Mouse (Mus musculus) midbrain, postnatal 0 days (tissue): Measurements from ENCODE around the gene Krtap28-13. TPM values are rescaled to one million over a fixed set of nuclear protein-coding genes. Genes with fewer than 3 reads are reported as not detected.

ENCODE experiments used
- ATAC-seq: fragments of 200-750 bp; cut with Nextera tagmentation; 2 replicates; pipeline ENCODE4 v1.8.0; 2017; ENCODE audit warnings: moderate number of reproducible peaks, mild to moderate bottlenecking, moderate TSS enrichment, moderate library complexity; ENCODE audit not compliant: low FRiP score
- DNase-seq: peaks from one replicate; pipeline ENCODE4 v3.0.0-alpha.2; 2015; ENCODE audit warnings: low spot score
- H3K27ac ChIP-seq: fragments of 300-500 bp; sonication (generic); 2 replicates; pipeline ENCODE4 v1.5.1; 2014; ENCODE audit warnings: low read depth, mild to moderate bottlenecking, low read length, mixed read lengths
- H3K27me3 ChIP-seq: fragments of 300-500 bp; sonication (generic); 2 replicates; pipeline ENCODE4 v1.6.1; 2014; ENCODE audit warnings: low read length, control low read depth, mixed read lengths; ENCODE audit not compliant: insufficient read depth
- H3K36me3 ChIP-seq: fragments of 300-500 bp; sonication (generic); 2 replicates; pipeline ENCODE4 v1.6.1; 2014; ENCODE audit warnings: low read length, control low read depth, mixed read lengths; ENCODE audit not compliant: insufficient read depth
- H3K4me1 ChIP-seq: fragments of 300-500 bp; sonication (generic); 2 replicates; pipeline ENCODE4 v1.6.1; 2014; ENCODE audit warnings: mild to moderate bottlenecking, control low read depth, antibody characterized with exemption, low read length, mixed read lengths; ENCODE audit not compliant: insufficient read depth
- H3K4me2 ChIP-seq: fragments of 300-500 bp; sonication (generic); 2 replicates; pipeline ENCODE4 v1.6.1; 2014; ENCODE audit warnings: low read depth, mild to moderate bottlenecking, low read length, mixed read lengths; ENCODE audit not compliant: poor library complexity, severe bottlenecking
- H3K4me3 ChIP-seq: fragments of 300-500 bp; sonication (generic); 2 replicates; pipeline ENCODE4 v1.5.1; 2014; ENCODE audit warnings: low read depth, mild to moderate bottlenecking, low read length, moderate library complexity
- H3K9ac ChIP-seq: fragments of 300-500 bp; sonication (generic); replicated peaks from 2 replicates; pipeline ENCODE4 v1.6.1; 2014; ENCODE audit warnings: mild to moderate bottlenecking, low read length, moderate library complexity, mixed read lengths; ENCODE audit not compliant: poor library complexity, severe bottlenecking
- H3K9me3 ChIP-seq: fragments of 300-500 bp; sonication (generic); 2 replicates; pipeline ENCODE4 v1.6.1; 2016; ENCODE audit warnings: low read length, control low read depth
- CTCF ChIP-seq: IDR thresholded peaks from 2 replicates; pipeline ENCODE4 v1.5.1; 2016; ENCODE audit warnings: antibody characterized with exemption, mild to moderate bottlenecking
- WGBS: fragments of 180-500 bp; shearing (Covaris S2); extraction: QIAGEN DNeasy Blood & Tissue Kit; methylation state at CpG from one replicate; pipeline ENCODE4 v1.1.7; 2014; 5-methylcytosine and 5-hydroxymethylcytosine counted together
- polyA plus RNA-seq: library from polyadenylated mRNA; unstranded; fragments of >200 nt; fragmentation: Nextera tagmentation; extraction: Ambion mirVana; gene quantifications from 2 replicates; pipeline ENCODE4 v1.2.1, GENCODE M21; 2015
- total RNA-seq: library from RNA; depleted of rRNA; stranded (reverse); fragments of >200 nt; gene quantifications from 2 replicates; pipeline ENCODE4 v1.2.3, GENCODE M21; 2014

Gene Krtap28-13
- total and polyA plus RNA-seq, 2 experiments from 2014 or later, result not detected

DNA sequence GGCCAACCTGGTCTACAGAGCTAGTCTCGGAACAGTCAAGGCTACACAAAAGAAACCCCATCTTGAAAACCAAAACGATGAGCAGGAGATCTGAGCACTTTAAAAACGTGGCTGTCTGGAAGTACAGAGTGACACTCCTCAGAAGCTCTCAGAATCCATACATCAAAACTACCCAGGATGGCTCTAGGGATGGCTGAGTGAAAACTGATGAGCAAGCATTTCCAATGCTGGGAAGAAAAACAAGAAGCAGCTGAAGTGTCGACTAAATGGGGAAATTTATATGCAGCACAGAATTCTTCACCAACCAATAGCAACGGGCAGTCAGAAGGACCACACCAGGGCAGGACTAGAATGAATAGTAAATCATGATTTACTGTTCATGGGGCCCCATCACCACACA is 26.2 kb upstream of the Krtap28-13 start:
- Histone ChIP-seq H3K9ac (no peak overlapping the region), H3K4me1 (no peaks in the 10 kb centered on the region), H3K27ac (no peak overlapping the region), H3K36me3 (no peaks in the 10 kb centered on the region), H3K4me2 (no peak overlapping the region), H3K4me3 (no peak overlapping the region), H3K9me3 (no peaks in the 10 kb centered on the region), H3K27me3 (no peaks in the 10 kb centered on the region)
- TF ChIP-seq CTCF, result no peak
- DNase-seq, result no peak
- no peak for ATAC-seq
- 58% methylated on average over 5 of the region's 5 CpGs for WGBS

DNA sequence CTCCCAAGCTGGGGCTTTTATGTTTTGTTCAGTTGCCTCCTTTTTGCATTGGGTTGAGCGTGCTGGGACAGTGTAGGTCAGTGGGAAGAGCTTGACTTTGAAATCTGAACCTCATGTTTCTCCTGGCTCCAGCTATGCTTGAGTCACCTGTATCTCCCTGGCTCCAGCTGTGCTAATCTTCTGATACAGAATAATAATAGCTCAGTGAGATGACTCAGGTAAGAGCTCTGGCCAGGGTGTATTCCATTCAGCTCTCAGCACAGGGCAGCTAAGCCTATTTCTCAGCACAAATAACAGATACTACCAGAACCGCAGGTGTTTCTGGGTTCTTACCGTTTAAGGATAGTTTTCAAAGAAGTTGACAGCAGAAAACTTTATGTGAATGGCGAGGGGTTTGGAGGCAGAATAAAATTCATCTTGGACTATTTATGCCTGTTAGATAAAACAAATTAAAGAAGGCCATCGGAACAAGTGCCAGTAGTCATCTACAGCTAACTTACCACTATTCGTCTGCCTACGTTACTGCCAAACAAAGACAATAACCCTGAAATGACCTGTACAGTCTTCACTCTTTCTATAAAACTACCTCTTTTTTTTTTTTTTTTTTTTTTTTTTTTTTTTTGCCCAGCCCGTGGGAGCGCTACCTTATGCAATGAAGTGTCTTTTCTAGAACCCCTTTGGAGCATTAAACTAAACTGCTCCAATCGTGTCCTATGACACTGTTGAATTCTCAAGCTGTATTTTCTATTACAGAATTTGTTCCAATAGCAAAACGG is 23.6 kb upstream of the Krtap28-13 start:
- DNase-seq (no peak), ATAC-seq (no peak)
- H3K9me3 ChIP-seq, result no peaks in the 10 kb centered on the region
- no peak overlapping the region for H3K27ac ChIP-seq
- no peak overlapping the region for H3K9ac ChIP-seq
- TF ChIP-seq CTCF, result no peak
- 70% methylated on average over 11 of the region's 11 CpGs for WGBS
- H3K36me3 ChIP-seq, result no peaks in the 10 kb centered on the region
- H3K4me1 ChIP-seq, result no peaks in the 10 kb centered on the region
- no peak overlapping the region for H3K4me2 ChIP-seq
- no peaks in the 10 kb centered on the region for H3K27me3 ChIP-seq
- no peak overlapping the region; the same call in 1 of the 2 replicates for H3K4me3 ChIP-seq

- Histone ChIP-seq H3K4me3 (peak within 1 kb of the TSS; percentile 39), H3K27ac (0 out of 2 replicates have a peak within 1 kb of the TSS, but pooled peaks have one; percentile 26), H3K27me3 (no peaks in the 10 kb centered on the region), H3K9me3 (no peaks in the 10 kb centered on the region), H3K4me2 (peak within 1 kb of the TSS; percentile 59), H3K4me1 (no peaks in the 10 kb centered on the region), H3K36me3 (no peaks in the 10 kb centered on the region), H3K9ac (peak within 1 kb of the TSS; percentile 44)
- ATAC-seq, result peak; percentile 92
- peak; percentile 72 for DNase-seq
- no peak for TF ChIP-seq CTCF
- under 1% methylated on average over 25 of the region's 25 CpGs for whole genome bisulfite sequencing
Observed at GRCm38 (mm10) chr1:83038109-83038672, 22.5 kb upstream of the Krtap28-13 start, which contains the start of gene Slc19a3. TSS of gene Slc19a3 (minus strand) at chr1:83038448.

DNA sequence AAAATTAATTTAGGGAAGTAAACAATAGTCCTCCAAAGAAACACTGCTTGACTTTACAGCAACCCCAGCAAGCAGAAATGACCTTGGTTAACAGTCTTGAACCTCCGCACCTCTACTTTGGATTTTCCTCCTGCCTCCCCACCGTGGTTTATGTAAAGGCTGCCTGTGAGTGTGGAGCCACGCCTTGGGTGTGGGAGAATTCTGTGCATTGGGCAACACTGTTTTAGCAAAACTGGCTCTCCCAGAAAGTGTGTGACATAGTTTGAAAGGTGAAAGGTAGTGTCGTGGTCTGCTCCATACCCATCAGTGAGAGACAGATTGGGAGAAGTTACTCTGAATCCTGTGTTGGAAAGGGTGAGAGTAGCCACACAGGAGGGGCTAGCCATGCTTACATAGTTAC is 21.6 kb upstream of the Krtap28-13 start:
- Histone ChIP-seq H3K4me3 (no peak overlapping the region), H3K27me3 (no peaks in the 10 kb centered on the region), H3K4me1 (no peaks in the 10 kb centered on the region), H3K9ac (no peak overlapping the region), H3K4me2 (no peak overlapping the region), H3K36me3 (no peaks in the 10 kb centered on the region), H3K27ac (no peak overlapping the region), H3K9me3 (no peaks in the 10 kb centered on the region)
- ATAC-seq (no peak), DNase-seq (no peak)
- no peak for TF ChIP-seq CTCF
- WGBS, result 83% methylated on average over 4 of the region's 4 CpGs

- Histone ChIP-seq H3K36me3 (no peaks in the 10 kb centered on the region), H3K4me2 (no peak within 1 kb of the TSS), H3K9me3 (no peaks in the 10 kb centered on the region), H3K27ac (no peak within 1 kb of the TSS), H3K9ac (no peak within 1 kb of the TSS), H3K4me3 (no peak within 1 kb of the TSS), H3K27me3 (no peaks in the 10 kb centered on the region), H3K4me1 (no peaks in the 10 kb centered on the region)
- no peak for DNase-seq
- ATAC-seq, result no peak
- 94% methylated on average over 2 of the region's 2 CpGs for WGBS
- no peak for TF ChIP-seq CTCF
Observed at GRCm38 (mm10) chr1:83042380-83042779, 18.4 kb upstream of the Krtap28-13 start, which contains the start of gene Krtap28-10. TSS of gene Krtap28-10 (minus strand) at chr1:83042480.

- ATAC-seq (no peak), DNase-seq (no peak)
- Histone ChIP-seq H3K9me3 (no peaks in the 10 kb centered on the region), H3K4me1 (no peaks in the 10 kb centered on the region), H3K27ac (no peak within 1 kb of the TSS), H3K9ac (no peak within 1 kb of the TSS), H3K27me3 (no peaks in the 10 kb centered on the region), H3K4me3 (no peak within 1 kb of the TSS), H3K4me2 (no peak within 1 kb of the TSS), H3K36me3 (no peaks in the 10 kb centered on the region)
- 92% methylated on average over 5 of the region's 5 CpGs for WGBS
- TF ChIP-seq CTCF, result no peak
Observed at GRCm38 (mm10) chr1:83044882-83045427, 15.8 kb upstream of the Krtap28-13 start, which contains the start of gene Gm47969. TSS of gene Gm47969 (plus strand) at chr1:83044932.
